Mouse (Mus musculus): ENCODE results near the gene Lifr.

Lifr gene

GRCm38 (mm10) chr15:7129944-7130287 lies 39.5 kb downstream of the Lifr start:
- no peak for DNase-seq

- no peak for DNase-seq
Observed at GRCm38 (mm10) chr15:7130691-7131225, 40.3 kb downstream of the Lifr start.

- peak; percentile 52 for DNase-seq
Observed at GRCm38 (mm10) chr15:7132741-7133140, 42.3 kb downstream of the Lifr start.

GRCm38 (mm10) chr15:7134454-7135052 lies 44.1 kb downstream of the Lifr start:
- DNase-seq: no peak

- no peak for DNase-seq
Observed at GRCm38 (mm10) chr15:7135982-7136562, 45.7 kb downstream of the Lifr start.

GRCm38 (mm10) chr15:7136912-7137311 lies 46.5 kb downstream of the Lifr start:
- no peak for DNase-seq

- peak; percentile 57 for DNase-seq
Observed at GRCm38 (mm10) chr15:7137607-7138006, 47.2 kb downstream of the Lifr start.

GRCm38 (mm10) chr15:7138471-7138870 lies 48.1 kb downstream of the Lifr start:
- no peak for DNase-seq

- no peak for DNase-seq
Observed at GRCm38 (mm10) chr15:7140322-7140721, 49.9 kb downstream of the Lifr start.

GRCm38 (mm10) chr15:7141246-7141645 lies 50.8 kb downstream of the Lifr start:
- DNase-seq: no peak

- DNase-seq: no peak
Observed at GRCm38 (mm10) chr15:7143689-7144170, 53.3 kb downstream of the Lifr start.

GRCm38 (mm10) chr15:7144542-7144941 lies 54.1 kb downstream of the Lifr start:
- no peak for DNase-seq

- no peak for DNase-seq
Observed at GRCm38 (mm10) chr15:7144942-7145341, 54.5 kb downstream of the Lifr start.

GRCm38 (mm10) chr15:7145555-7145954 lies 55.1 kb downstream of the Lifr start:
- DNase-seq: no peak

- peak; percentile 79 for DNase-seq
Observed at GRCm38 (mm10) chr15:7146529-7146928, 56.1 kb downstream of the Lifr start.

- no peak for DNase-seq
Observed at GRCm38 (mm10) chr15:7149796-7150195, 59.4 kb downstream of the Lifr start.

GRCm38 (mm10) chr15:7150591-7150990 lies 60.2 kb downstream of the Lifr start:
- DNase-seq: no peak

GRCm38 (mm10) chr15:7152116-7152760 lies 61.8 kb downstream of the Lifr start:
- DNase-seq: no peak

- peak; percentile 80 for DNase-seq
Observed at GRCm38 (mm10) chr15:7154010-7154736, 63.8 kb downstream of the Lifr start.

GRCm38 (mm10) chr15:7154737-7155090 lies 64.3 kb downstream of the Lifr start:
- DNase-seq: peak; percentile 66

- no peak for DNase-seq
Observed at GRCm38 (mm10) chr15:7157658-7158057, 67.2 kb downstream of the Lifr start.

- no peak for DNase-seq
Observed at GRCm38 (mm10) chr15:7159869-7160268, 69.5 kb downstream of the Lifr start.

- DNase-seq: no peak
Observed at GRCm38 (mm10) chr15:7160321-7160720, 69.9 kb downstream of the Lifr start.

GRCm38 (mm10) chr15:7163851-7164250 lies 73.4 kb downstream of the Lifr start:
- no peak for DNase-seq

All from kidney, postnatal 10 days (tissue).